Mouse (Mus musculus) midbrain, embryonic 13.5 days (tissue): Measurements from ENCODE around the gene Ercc6l. TPM values are rescaled to one million over a fixed set of nuclear protein-coding genes. Genes with fewer than 3 reads are reported as not detected.

Experiments
- ATAC-seq: fragments of 200-750 bp; cut with Nextera tagmentation; 2 replicates; pipeline ENCODE4 v1.8.0; 2017; ENCODE audit warnings: mild to moderate bottlenecking, moderate TSS enrichment, moderate library complexity
- H3K27ac ChIP-seq: fragments of 300-500 bp; sonication (generic); 2 replicates; pipeline ENCODE4 v1.5.1; 2015; ENCODE audit warnings: inconsistent platforms, mild to moderate bottlenecking, moderate library complexity
- H3K27me3 ChIP-seq: fragments of 300-500 bp; sonication (generic); 2 replicates; pipeline ENCODE4 v1.6.1; 2015; ENCODE audit warnings: mild to moderate bottlenecking, inconsistent platforms
- H3K36me3 ChIP-seq: fragments of 300-500 bp; sonication (generic); 2 replicates; pipeline ENCODE4 v1.6.1; 2015; ENCODE audit warnings: mild to moderate bottlenecking, inconsistent platforms
- H3K4me1 ChIP-seq: fragments of 300-500 bp; sonication (generic); replicated peaks from 2 replicates; pipeline ENCODE4 v1.6.1; 2015; ENCODE audit warnings: inconsistent platforms
- H3K4me2 ChIP-seq: fragments of 300-500 bp; sonication (generic); replicated peaks from 2 replicates; pipeline ENCODE4 v1.6.1; 2015; ENCODE audit warnings: moderate library complexity, mild to moderate bottlenecking, inconsistent platforms
- H3K4me3 ChIP-seq: fragments of 300-500 bp; sonication (generic); replicated peaks from 2 replicates; pipeline ENCODE4 v1.5.1; 2015; ENCODE audit warnings: mild to moderate bottlenecking, inconsistent platforms
- H3K9ac ChIP-seq: fragments of 300-500 bp; sonication (generic); replicated peaks from 2 replicates; pipeline ENCODE4 v1.6.1; 2015; ENCODE audit warnings: mild to moderate bottlenecking, inconsistent platforms
- H3K9me3 ChIP-seq: fragments of 300-500 bp; sonication (generic); 2 replicates; pipeline ENCODE4 v1.6.1; 2016; ENCODE audit warnings: mild to moderate bottlenecking, inconsistent platforms
- WGBS: fragments of 180-500 bp; shearing (Covaris S2); methylation state at CpG from one replicate; pipeline ENCODE4 v1.1.7; 2015; 5-methylcytosine and 5-hydroxymethylcytosine counted together
- polyA plus RNA-seq: library from polyadenylated mRNA; unstranded; fragments of >200 nt; fragmentation: Nextera tagmentation; extraction: Ambion mirVana; gene quantifications from 2 replicates; pipeline ENCODE4 v1.2.1, GENCODE M21; 2015

Ercc6l gene
- polyA plus RNA-seq = 4.1 and 4.6 TPM in 2 replicates

DNA sequence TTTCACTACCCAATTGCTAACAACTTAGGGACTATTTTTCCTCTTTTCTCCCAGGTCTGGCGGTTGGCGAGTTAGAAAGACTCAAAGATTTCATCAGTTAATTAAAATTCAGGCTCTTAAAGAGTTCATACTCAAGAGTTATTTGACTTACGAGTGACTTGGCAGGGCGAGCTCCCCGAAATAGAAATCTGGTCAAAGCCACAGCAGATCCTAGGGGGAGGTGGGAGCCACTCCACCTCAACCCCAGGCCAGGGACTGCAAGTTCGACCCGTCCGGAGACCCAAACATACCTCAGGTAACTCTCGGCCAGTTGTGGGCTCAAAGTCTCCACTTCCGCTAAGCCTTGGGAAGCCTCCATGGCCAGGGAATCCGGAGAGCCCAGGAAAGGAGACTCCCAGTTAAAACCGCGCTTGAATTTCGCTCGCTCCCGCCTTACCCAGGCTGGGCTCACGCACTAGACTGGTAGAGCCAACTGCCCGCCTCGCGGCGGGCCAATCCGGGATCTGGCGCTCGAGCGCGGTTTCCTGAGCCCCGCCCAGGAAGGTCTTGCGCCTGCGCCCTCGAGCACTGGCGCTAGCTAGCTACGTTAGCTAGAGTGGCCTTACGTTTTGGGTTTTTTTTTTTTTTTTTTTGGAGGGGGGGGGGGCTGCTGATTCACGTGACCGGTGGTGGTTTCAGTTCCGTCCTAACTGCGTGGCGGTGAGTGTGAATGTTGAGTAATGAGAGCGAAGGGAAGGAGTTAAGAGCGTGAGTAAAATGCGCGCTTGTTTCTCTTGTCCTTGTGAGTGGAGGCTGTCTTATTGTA lies at the start of gene Ercc6l:
TSS of gene Ercc6l (minus strand) at position 474 of the 805 bp plus-strand sequence.
- Histone ChIP-seq H3K36me3 (no peaks in the 10 kb centered on the region), H3K4me3 (peak within 1 kb of the TSS; percentile 48), H3K9me3 (no peaks in the 10 kb centered on the region), H3K4me2 (peak within 1 kb of the TSS; percentile 56), H3K27me3 (no peaks in the 10 kb centered on the region), H3K27ac (peak within 1 kb of the TSS; percentile 67), H3K9ac (peak within 1 kb of the TSS; percentile 59), H3K4me1 (no peaks in the 10 kb centered on the region)
- 16% methylated on average over 42 of the region's 42 CpGs for WGBS
- ATAC-seq = peak; percentile 99

DNA sequence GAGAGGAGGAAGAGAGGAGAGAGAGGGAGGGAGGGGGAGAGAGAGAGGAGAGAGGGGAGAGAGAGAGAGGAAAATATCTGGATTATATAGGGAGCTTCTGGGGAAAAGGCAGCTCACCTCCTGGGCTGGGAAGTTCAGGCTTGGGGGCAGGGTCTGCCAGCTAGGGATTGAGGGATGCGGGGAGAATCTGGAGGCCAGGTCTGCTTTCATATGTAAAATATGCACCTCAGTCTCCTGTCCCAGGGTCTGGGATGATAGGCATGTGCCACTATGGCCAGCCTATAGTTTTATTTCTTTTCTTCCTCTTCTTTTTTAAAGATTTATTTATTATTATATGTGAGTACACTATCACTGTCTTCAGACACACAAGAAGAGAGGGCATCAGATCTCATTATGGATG lies 33.9 kb upstream of the Ercc6l start:
- Histone ChIP-seq H3K27ac (no peak overlapping the region), H3K36me3 (no peaks in the 10 kb centered on the region), H3K27me3 (peaks cover 9% of the 10 kb centered on the region; the same call in 1 of the 2 replicates), H3K9ac (no peak overlapping the region), H3K9me3 (no peaks in the 10 kb centered on the region), H3K4me3 (no peak overlapping the region), H3K4me2 (no peak overlapping the region), H3K4me1 (peaks cover 22% of the 10 kb centered on the region)
- ATAC-seq = no peak
- 44% methylated on average over 1 of the region's 1 CpGs for WGBS

DNA sequence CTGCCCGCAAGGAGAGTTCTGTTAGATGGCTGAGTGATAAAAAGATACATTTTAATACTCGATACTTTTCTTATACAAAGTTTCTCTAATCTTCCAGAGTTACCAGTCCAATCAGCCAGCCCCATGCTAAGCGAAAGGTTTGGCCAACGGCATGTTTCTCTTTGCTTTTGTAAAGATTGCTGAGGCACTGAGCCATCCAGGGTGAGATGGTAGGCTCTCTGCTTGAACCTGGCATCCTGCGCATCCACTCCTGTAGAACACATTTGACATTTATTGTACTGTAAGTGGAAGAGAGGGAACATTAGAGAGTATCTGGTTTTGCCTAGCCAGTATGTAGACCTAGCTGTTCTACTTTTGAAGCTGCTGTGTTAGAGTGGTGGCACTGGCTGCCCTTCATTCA lies 32.7 kb upstream of the Ercc6l start:
- Histone ChIP-seq H3K4me1 (peaks cover 23% of the 10 kb centered on the region), H3K27ac (no peak overlapping the region), H3K4me3 (no peak overlapping the region), H3K9ac (no peak overlapping the region), H3K36me3 (peaks cover under 1% of the 10 kb centered on the region), H3K27me3 (peaks cover 9% of the 10 kb centered on the region; the same call in 1 of the 2 replicates), H3K4me2 (peak overlapping the region; percentile 70; the same call in 1 of the 2 replicates), H3K9me3 (no peaks in the 10 kb centered on the region)
- ATAC-seq = peak; percentile 27
- WGBS = 45% methylated on average over 5 of the region's 5 CpGs

DNA sequence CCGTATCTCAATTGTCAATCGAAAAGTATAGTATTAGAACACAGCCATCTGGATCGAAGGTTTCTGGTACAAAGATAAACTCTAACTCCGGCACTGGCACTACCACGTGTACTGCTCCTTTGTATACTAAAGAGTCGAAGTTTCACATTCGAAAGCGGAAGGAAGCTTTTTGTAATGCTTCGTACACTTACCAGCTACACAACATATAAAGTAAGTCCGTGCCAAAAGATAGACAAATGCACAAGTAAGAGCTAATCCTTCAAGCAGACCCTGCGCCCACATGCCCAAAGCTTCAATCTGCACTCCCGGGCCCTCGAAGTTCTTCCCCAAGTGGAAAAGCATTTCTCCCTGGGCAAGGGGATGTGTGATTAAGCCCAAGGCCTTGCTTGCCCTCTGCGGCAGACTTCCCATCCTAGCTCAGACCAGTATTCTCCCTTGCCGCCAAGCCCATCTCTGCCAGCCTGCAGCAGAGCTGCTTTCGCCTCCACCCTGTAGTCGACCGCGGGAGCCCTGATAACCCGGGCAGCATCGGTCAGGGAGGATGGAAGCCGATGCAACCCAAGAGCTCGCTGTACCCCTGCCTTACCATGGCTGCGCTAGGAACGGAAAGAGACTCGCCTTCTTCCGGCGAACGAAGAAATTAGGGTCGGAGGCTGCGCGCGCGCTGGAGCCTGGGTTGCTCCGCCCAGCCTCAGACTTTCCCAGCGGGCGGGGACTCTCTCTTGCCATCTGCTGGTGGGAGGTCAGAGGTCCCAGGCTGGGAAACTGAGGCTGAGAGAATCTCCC lies 32.0 kb upstream of the Ercc6l start, which contains the start of gene Rps4x:
TSS of gene Rps4x (minus strand) at position 683 of the 786 bp plus-strand sequence.
- Histone ChIP-seq H3K9ac (peak within 1 kb of the TSS; percentile 82), H3K36me3 (peaks cover 8% of the 10 kb centered on the region), H3K27ac (peak within 1 kb of the TSS; percentile 87), H3K27me3 (peaks cover 9% of the 10 kb centered on the region; the same call in 1 of the 2 replicates), H3K4me2 (peak within 1 kb of the TSS; percentile 70), H3K4me3 (peak within 1 kb of the TSS; percentile 57), H3K9me3 (no peaks in the 10 kb centered on the region), H3K4me1 (peaks cover 23% of the 10 kb centered on the region)
- peak; percentile 95 for ATAC-seq
- 24% methylated on average over 37 of the region's 37 CpGs for WGBS

DNA sequence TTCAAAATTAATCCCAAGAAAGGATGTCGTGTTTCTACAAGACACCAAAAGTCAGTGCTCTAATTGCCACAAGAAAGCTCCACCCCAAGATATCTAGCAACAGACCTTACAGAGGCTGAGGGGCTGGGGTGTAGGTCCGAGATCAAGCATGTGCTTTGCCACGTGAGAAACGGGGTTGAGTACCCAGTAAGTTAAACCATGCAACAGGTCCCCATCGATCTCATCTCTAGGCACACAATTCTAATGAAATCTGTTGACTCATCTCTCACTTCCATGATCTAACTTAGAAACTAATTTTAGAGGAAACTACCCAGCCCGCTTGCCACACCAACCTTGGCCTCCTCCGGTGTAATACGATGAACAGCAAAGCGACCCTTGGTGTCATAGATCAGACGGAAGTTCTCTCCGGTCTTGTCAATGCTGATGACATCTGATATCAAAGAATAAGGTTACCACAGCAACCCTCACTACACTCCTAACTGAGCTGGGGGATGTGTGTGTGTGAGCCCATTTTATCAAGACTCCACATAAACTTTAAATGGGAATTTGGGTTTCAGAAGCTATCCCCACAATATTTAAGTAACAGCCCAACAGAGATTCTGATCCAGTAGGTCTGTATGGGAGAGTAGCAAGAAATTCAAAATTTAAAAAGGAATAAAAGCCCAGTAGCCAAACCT lies 30.3 kb upstream of the Ercc6l start:
- H3K9me3 ChIP-seq = no peaks in the 10 kb centered on the region
- peak overlapping the region; percentile 70 for H3K4me2 ChIP-seq
- peaks cover 10% of the 10 kb centered on the region for H3K36me3 ChIP-seq
- H3K4me1 ChIP-seq = peaks cover 23% of the 10 kb centered on the region
- WGBS = 44% methylated on average over 11 of the region's 11 CpGs
- peaks cover 3% of the 10 kb centered on the region; the same call in 1 of the 2 replicates for H3K27me3 ChIP-seq
- peak overlapping the region; percentile 82 for H3K9ac ChIP-seq
- no peak overlapping the region for H3K27ac ChIP-seq
- ATAC-seq = no peak
- H3K4me3 ChIP-seq = peak overlapping the region; percentile 57

DNA sequence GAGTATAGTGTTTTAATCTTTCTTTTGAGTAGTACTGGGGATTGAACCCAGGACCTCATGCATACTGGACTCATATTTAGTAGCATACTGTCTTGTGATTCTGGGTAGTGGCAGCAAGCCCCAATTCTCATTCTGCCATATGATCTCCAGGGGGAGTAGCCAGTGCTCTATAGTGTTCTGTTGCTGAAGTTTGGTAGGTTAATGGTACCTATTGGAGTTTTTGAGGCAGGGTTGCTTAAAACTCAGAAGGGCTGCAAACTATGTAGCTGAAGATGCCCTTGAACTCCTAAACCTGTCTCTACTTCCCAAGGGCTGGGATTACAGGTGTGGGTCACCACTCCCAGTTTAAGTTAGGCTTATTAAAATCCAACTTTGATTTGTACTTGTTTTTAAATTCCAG lies 25.7 kb upstream of the Ercc6l start:
- Histone ChIP-seq H3K36me3 (peaks cover 10% of the 10 kb centered on the region), H3K27me3 (peaks cover 7% of the 10 kb centered on the region; the same call in 1 of the 2 replicates), H3K4me1 (peaks cover 16% of the 10 kb centered on the region), H3K9ac (no peak overlapping the region), H3K27ac (no peak overlapping the region), H3K4me3 (no peak overlapping the region), H3K4me2 (no peak overlapping the region), H3K9me3 (no peaks in the 10 kb centered on the region)
- no peak for ATAC-seq

DNA sequence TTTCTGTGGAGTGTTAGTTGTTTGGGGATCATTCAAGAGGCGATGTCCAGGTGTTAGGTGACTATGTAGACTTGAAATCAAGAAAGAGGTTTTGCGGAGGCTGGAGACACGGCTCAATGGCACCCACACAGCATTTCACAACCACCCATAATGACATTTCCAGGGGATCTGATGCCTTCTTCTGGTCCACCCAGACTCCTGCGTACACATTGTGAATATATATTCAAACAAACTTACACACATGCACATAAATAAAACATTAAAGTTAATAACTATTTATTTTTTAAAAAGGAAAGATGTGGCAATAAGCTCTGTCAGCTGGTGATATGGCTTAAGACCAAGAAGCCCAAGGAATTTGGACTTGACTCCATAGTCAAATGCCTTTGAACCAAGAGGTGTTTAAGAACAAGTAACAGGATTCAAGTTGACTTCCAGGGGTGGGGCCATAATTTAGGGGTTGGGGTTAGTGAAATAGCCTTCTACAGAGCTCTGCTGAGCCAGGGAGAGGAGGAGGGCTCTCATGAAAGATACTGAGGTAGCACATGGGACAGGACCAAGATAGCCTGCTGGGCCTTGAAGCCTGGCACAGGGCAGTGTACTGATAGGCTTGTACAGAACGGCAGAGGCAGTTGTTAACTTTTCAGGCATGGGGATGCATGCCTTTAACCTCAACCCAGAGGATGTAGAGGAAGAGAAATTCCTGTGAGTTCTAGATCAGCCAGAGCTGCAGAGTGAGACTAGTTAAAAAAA lies 18.8 kb upstream of the Ercc6l start:
- H3K9me3 ChIP-seq = no peaks in the 10 kb centered on the region
- H3K4me1 ChIP-seq = no peaks in the 10 kb centered on the region
- peaks cover 7% of the 10 kb centered on the region; the same call in 1 of the 2 replicates for H3K27me3 ChIP-seq
- no peak overlapping the region for H3K4me3 ChIP-seq
- no peak overlapping the region for H3K9ac ChIP-seq
- ATAC-seq = no peak
- H3K4me2 ChIP-seq = no peak overlapping the region
- 84% methylated on average over 5 of the region's 5 CpGs for WGBS
- H3K27ac ChIP-seq = no peak overlapping the region
- no peaks in the 10 kb centered on the region for H3K36me3 ChIP-seq

DNA sequence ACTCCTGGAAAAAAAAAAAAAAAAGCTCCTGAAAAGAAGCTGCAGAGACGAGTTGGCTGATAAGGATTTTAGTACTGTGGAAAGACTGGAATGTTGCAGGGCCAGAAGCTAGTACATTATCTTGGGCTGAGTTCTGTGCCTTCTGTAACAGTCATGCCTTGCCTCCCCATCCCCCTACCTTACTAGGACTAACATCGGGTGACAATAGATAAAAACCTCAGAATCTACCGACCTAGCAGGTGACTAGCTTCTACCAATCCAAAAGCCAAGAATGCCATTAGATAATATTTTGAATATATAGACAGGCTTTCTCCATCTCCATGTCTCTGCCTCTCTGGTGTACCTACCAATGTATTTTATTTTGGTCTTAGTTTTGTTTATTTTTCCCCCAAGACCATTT lies 14.0 kb upstream of the Ercc6l start:
- WGBS = 66% methylated on average over 3 of the region's 3 CpGs
- no peak for ATAC-seq
- H3K4me1 ChIP-seq = peaks cover 10% of the 10 kb centered on the region

DNA sequence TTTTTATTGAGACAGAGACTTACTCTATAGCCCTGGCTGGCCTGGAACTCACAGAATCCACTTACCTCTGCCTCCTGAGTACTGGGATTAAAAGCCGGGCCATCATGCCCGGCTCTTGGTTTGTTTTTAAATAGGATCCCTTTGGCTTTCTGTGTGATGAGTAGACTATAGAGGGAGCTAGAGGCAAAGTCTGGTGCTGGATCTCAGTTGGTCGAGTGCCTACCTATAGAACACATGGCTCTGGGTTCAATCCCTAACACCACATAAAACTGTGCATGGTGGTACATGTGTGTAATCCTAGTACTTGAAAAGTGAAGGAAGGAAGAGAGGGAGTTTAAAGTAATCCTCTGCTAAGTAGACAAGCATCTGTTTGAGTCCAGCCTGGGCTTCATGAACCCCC lies 13.2 kb upstream of the Ercc6l start:
- H3K27me3 ChIP-seq = peaks cover 3% of the 10 kb centered on the region; the same call in 1 of the 2 replicates
- no peaks in the 10 kb centered on the region for H3K36me3 ChIP-seq
- no peak overlapping the region for H3K4me3 ChIP-seq
- H3K4me2 ChIP-seq = no peak overlapping the region
- no peak overlapping the region for H3K9ac ChIP-seq
- no peaks in the 10 kb centered on the region for H3K9me3 ChIP-seq
- no peak for ATAC-seq
- peaks cover 10% of the 10 kb centered on the region for H3K4me1 ChIP-seq
- no peak overlapping the region for H3K27ac ChIP-seq
- 36% methylated on average over 3 of the region's 3 CpGs for WGBS

More for the DNA sequence above, 14.0 kb upstream of the Ercc6l start:
- H3K27ac ChIP-seq = no peak overlapping the region
- no peak overlapping the region for H3K4me2 ChIP-seq
- H3K36me3 ChIP-seq = no peaks in the 10 kb centered on the region
- H3K4me3 ChIP-seq = no peak overlapping the region
- no peak overlapping the region for H3K9ac ChIP-seq
- no peaks in the 10 kb centered on the region for H3K9me3 ChIP-seq
- peaks cover 3% of the 10 kb centered on the region; the same call in 1 of the 2 replicates for H3K27me3 ChIP-seq

DNA sequence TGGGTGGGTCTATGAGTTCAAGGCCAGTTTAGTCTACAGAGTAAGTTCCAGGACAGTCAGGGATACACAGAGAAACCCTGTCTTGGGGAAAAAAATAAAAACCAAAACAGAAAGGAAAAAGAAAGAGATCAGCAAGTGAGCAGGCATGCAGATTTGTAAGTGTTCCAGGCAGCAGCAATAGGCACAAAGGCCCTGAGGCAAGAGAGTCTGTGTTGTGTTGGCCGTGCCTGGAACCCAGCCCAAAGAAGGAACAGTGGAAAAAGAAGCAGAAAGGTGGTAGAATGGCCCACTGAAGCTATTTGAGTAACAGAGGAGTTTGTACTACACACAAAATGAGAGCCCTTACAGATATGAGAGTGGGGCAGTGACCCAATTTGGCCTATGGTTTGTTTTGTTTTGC lies 12.8 kb upstream of the Ercc6l start:
- 74% methylated on average over 1 of the region's 1 CpGs for WGBS
- no peak overlapping the region for H3K4me2 ChIP-seq
- peaks cover 10% of the 10 kb centered on the region for H3K4me1 ChIP-seq
- H3K9me3 ChIP-seq = no peaks in the 10 kb centered on the region
- no peak overlapping the region for H3K9ac ChIP-seq
- no peak for ATAC-seq
- no peak overlapping the region for H3K27ac ChIP-seq
- H3K36me3 ChIP-seq = no peaks in the 10 kb centered on the region
- no peak overlapping the region for H3K4me3 ChIP-seq
- H3K27me3 ChIP-seq = peaks cover 3% of the 10 kb centered on the region; the same call in 1 of the 2 replicates

DNA sequence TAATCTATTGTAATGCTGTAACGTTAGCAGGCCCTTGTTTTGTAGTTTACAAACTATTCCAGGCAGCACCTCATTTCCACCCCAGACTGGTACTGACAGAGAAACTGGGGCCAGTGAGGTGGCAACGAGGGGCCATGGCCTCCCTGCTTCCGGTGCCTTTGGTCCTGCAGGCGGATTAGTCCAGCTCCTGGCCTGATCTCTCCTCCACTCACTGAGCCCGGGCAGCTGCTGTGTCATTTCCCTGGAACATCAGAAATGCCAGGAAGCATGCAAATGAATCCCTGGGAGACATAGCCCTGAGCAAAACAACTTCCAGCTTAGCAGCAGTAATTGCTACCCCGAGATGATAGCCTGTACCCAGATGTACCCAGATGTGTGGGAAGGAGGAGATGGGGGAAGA lies 10.1 kb upstream of the Ercc6l start:
- Histone ChIP-seq H3K36me3 (no peaks in the 10 kb centered on the region), H3K4me2 (no peak overlapping the region), H3K27me3 (peaks cover 3% of the 10 kb centered on the region; the same call in 1 of the 2 replicates), H3K4me1 (peaks cover 10% of the 10 kb centered on the region), H3K4me3 (no peak overlapping the region), H3K9ac (peak overlapping the region; percentile 14; the same call in 1 of the 2 replicates), H3K27ac (peak overlapping the region; percentile 69), H3K9me3 (no peaks in the 10 kb centered on the region)
- WGBS = 34% methylated on average over 6 of the region's 6 CpGs
- peak; percentile 75 for ATAC-seq
